Mouse (Mus musculus): Measurements from ENCODE around the gene Adamts16. TPM values are rescaled to one million over a fixed set of nuclear protein-coding genes. Genes with fewer than 3 reads are reported as not detected.

The Adamts16 gene
- polyA plus RNA-seq, 1 experiment from 2014 or later = 0.31 TPM

GRCm38 (mm10) chr13:70784126-70784525 is 57.5 kb downstream of the Adamts16 start:
- H3K27me3 ChIP-seq (ENCODE audit: control insufficient read depth, insufficient read depth, low read length) = 0 out of 2 replicates have a peak, but pooled peaks cover 3% of the 10 kb centered on the region
- no peaks in the 10 kb centered on the region; a peak in 1 of 4 replicates for H3K4me1 ChIP-seq (ENCODE audit: control insufficient read depth in 2 of 2, insufficient read depth in 2 of 2, low read length in 2 of 2)
- H3K4me2 ChIP-seq (ENCODE audit: low read length) = no peak overlapping the region
- no peak overlapping the region for H3K27ac ChIP-seq (replicated peaks in 1 of 2; ENCODE audit: control insufficient read depth in 1 of 2, insufficient read depth in 1 of 2, low read depth in 2 of 2, low read length in 2 of 2)
- no peak overlapping the region for H3K9ac ChIP-seq (ENCODE audit: low read length)
- no peaks in the 10 kb centered on the region for H3K9me3 ChIP-seq (ENCODE audit: control insufficient read depth, low read length)
- no peak overlapping the region for H3K4me3 ChIP-seq (ENCODE audit: control insufficient read depth in 1 of 2, insufficient read depth in 1 of 2, low read depth in 1 of 2, low read length in 2 of 2)
- WGBS = 60% methylated on average over 5 of the region's 5 CpGs
- H3K36me3 ChIP-seq (ENCODE audit: control insufficient read depth, insufficient read depth, low read length) = no peaks in the 10 kb centered on the region
- no peak for ATAC-seq (ENCODE audit: insufficient number of reproducible peaks, insufficient read depth, low FRiP score, low read depth)

- H3K27ac ChIP-seq (replicated peaks in 1 of 2; ENCODE audit: control insufficient read depth in 1 of 2, insufficient read depth in 1 of 2, low read depth in 2 of 2, low read length in 2 of 2) = no peak overlapping the region
- H3K4me2 ChIP-seq (ENCODE audit: low read length) = no peak overlapping the region
- ATAC-seq (ENCODE audit: insufficient number of reproducible peaks, insufficient read depth, low FRiP score, low read depth) = no peak
- no peak overlapping the region for H3K4me3 ChIP-seq (ENCODE audit: control insufficient read depth in 1 of 2, insufficient read depth in 1 of 2, low read depth in 1 of 2, low read length in 2 of 2)
- WGBS = 61% methylated on average over 7 of the region's 7 CpGs
- no peaks in the 10 kb centered on the region for H3K36me3 ChIP-seq (ENCODE audit: control insufficient read depth, insufficient read depth, low read length)
- H3K9me3 ChIP-seq (ENCODE audit: control insufficient read depth, low read length) = no peaks in the 10 kb centered on the region
- no peaks in the 10 kb centered on the region for H3K4me1 ChIP-seq (ENCODE audit: control insufficient read depth in 2 of 2, insufficient read depth in 2 of 2, low read length in 2 of 2)
- no peak overlapping the region for H3K9ac ChIP-seq (ENCODE audit: low read length)
- no peaks in the 10 kb centered on the region for H3K27me3 ChIP-seq (ENCODE audit: control insufficient read depth, insufficient read depth, low read length)
Measured at GRCm38 (mm10) chr13:70779781-70780180, 61.8 kb downstream of the Adamts16 start.

- ATAC-seq (ENCODE audit: insufficient number of reproducible peaks, insufficient read depth, low FRiP score, low read depth) = no peak
- Histone ChIP-seq H3K4me2 (ENCODE audit: low read length) (no peak overlapping the region), H3K27me3 (ENCODE audit: control insufficient read depth, insufficient read depth, low read length) (no peaks in the 10 kb centered on the region), H3K27ac (replicated peaks in 1 of 2; ENCODE audit: control insufficient read depth in 1 of 2, insufficient read depth in 1 of 2, low read depth in 2 of 2, low read length in 2 of 2) (no peak overlapping the region), H3K9ac (ENCODE audit: low read length) (no peak overlapping the region), H3K36me3 (ENCODE audit: control insufficient read depth, insufficient read depth, low read length) (no peaks in the 10 kb centered on the region), H3K4me3 (ENCODE audit: control insufficient read depth in 1 of 2, insufficient read depth in 1 of 2, low read depth in 1 of 2, low read length in 2 of 2) (no peak overlapping the region), H3K9me3 (ENCODE audit: control insufficient read depth, low read length) (no peaks in the 10 kb centered on the region), H3K4me1 (ENCODE audit: control insufficient read depth in 2 of 2, insufficient read depth in 2 of 2, low read length in 2 of 2) (no peaks in the 10 kb centered on the region)
- WGBS = 65% methylated on average over 9 of the region's 9 CpGs
Measured at GRCm38 (mm10) chr13:70778872-70779554, 62.6 kb downstream of the Adamts16 start.

GRCm38 (mm10) chr13:70771100-70771499 is 70.5 kb downstream of the Adamts16 start:
- no peak overlapping the region for H3K4me3 ChIP-seq (ENCODE audit: control insufficient read depth in 1 of 2, insufficient read depth in 1 of 2, low read depth in 1 of 2, low read length in 2 of 2)
- H3K9ac ChIP-seq (ENCODE audit: low read length) = no peak overlapping the region
- no peak overlapping the region for H3K4me2 ChIP-seq (ENCODE audit: low read length)
- no peaks in the 10 kb centered on the region for H3K27me3 ChIP-seq (ENCODE audit: control insufficient read depth, insufficient read depth, low read length)
- no peaks in the 10 kb centered on the region; a peak in 1 of 4 replicates for H3K4me1 ChIP-seq (ENCODE audit: control insufficient read depth in 2 of 2, insufficient read depth in 2 of 2, low read length in 2 of 2)
- WGBS = 86% methylated on average over 6 of the region's 6 CpGs
- ATAC-seq (ENCODE audit: insufficient number of reproducible peaks, insufficient read depth, low FRiP score, low read depth) = no peak
- no peak overlapping the region for H3K27ac ChIP-seq (replicated peaks in 1 of 2; ENCODE audit: control insufficient read depth in 1 of 2, insufficient read depth in 1 of 2, low read depth in 2 of 2, low read length in 2 of 2)
- no peaks in the 10 kb centered on the region for H3K36me3 ChIP-seq (ENCODE audit: control insufficient read depth, insufficient read depth, low read length)
- H3K9me3 ChIP-seq (ENCODE audit: control insufficient read depth, low read length) = no peaks in the 10 kb centered on the region

- H3K27me3 ChIP-seq (ENCODE audit: control insufficient read depth, insufficient read depth, low read length) = no peaks in the 10 kb centered on the region
- ATAC-seq (ENCODE audit: insufficient number of reproducible peaks, insufficient read depth, low FRiP score, low read depth) = no peak
- no peak overlapping the region for H3K4me2 ChIP-seq (ENCODE audit: low read length)
- no peaks in the 10 kb centered on the region for H3K36me3 ChIP-seq (ENCODE audit: control insufficient read depth, insufficient read depth, low read length)
- 70% methylated on average over 2 of the region's 2 CpGs for WGBS
- H3K4me3 ChIP-seq (ENCODE audit: control insufficient read depth in 1 of 2, insufficient read depth in 1 of 2, low read depth in 1 of 2, low read length in 2 of 2) = no peak overlapping the region
- no peak overlapping the region for H3K9ac ChIP-seq (ENCODE audit: low read length)
- no peak overlapping the region for H3K27ac ChIP-seq (replicated peaks in 1 of 2; ENCODE audit: control insufficient read depth in 1 of 2, insufficient read depth in 1 of 2, low read depth in 2 of 2, low read length in 2 of 2)
- no peaks in the 10 kb centered on the region for H3K9me3 ChIP-seq (ENCODE audit: control insufficient read depth, low read length)
- H3K4me1 ChIP-seq (ENCODE audit: control insufficient read depth in 2 of 2, insufficient read depth in 2 of 2, low read length in 2 of 2) = no peaks in the 10 kb centered on the region; a peak in 1 of 4 replicates
Measured at GRCm38 (mm10) chr13:70769156-70769555, 72.5 kb downstream of the Adamts16 start.

GRCm38 (mm10) chr13:70767462-70767861 is 74.1 kb downstream of the Adamts16 start:
- no peak overlapping the region for H3K4me2 ChIP-seq (ENCODE audit: low read length)
- H3K4me1 ChIP-seq (ENCODE audit: control insufficient read depth in 2 of 2, insufficient read depth in 2 of 2, low read length in 2 of 2) = no peaks in the 10 kb centered on the region
- no peaks in the 10 kb centered on the region for H3K36me3 ChIP-seq (ENCODE audit: control insufficient read depth, insufficient read depth, low read length)
- no peak overlapping the region for H3K27ac ChIP-seq (replicated peaks in 1 of 2; ENCODE audit: control insufficient read depth in 1 of 2, insufficient read depth in 1 of 2, low read depth in 2 of 2, low read length in 2 of 2)
- H3K9ac ChIP-seq (ENCODE audit: low read length) = no peak overlapping the region
- no peak overlapping the region for H3K4me3 ChIP-seq (ENCODE audit: control insufficient read depth in 1 of 2, insufficient read depth in 1 of 2, low read depth in 1 of 2, low read length in 2 of 2)
- ATAC-seq (ENCODE audit: insufficient number of reproducible peaks, insufficient read depth, low FRiP score, low read depth) = no peak
- H3K9me3 ChIP-seq (ENCODE audit: control insufficient read depth, low read length) = no peaks in the 10 kb centered on the region
- H3K27me3 ChIP-seq (ENCODE audit: control insufficient read depth, insufficient read depth, low read length) = no peaks in the 10 kb centered on the region

- ATAC-seq (ENCODE audit: insufficient number of reproducible peaks, insufficient read depth, low FRiP score, low read depth) = no peak
- WGBS = 77% methylated on average over 6 of the region's 6 CpGs
- no peak overlapping the region for H3K4me3 ChIP-seq (ENCODE audit: control insufficient read depth in 1 of 2, insufficient read depth in 1 of 2, low read depth in 1 of 2, low read length in 2 of 2)
- no peaks in the 10 kb centered on the region for H3K36me3 ChIP-seq (ENCODE audit: control insufficient read depth, insufficient read depth, low read length)
- H3K27ac ChIP-seq (replicated peaks in 1 of 2; ENCODE audit: control insufficient read depth in 1 of 2, insufficient read depth in 1 of 2, low read depth in 2 of 2, low read length in 2 of 2) = no peak overlapping the region
- H3K27me3 ChIP-seq (ENCODE audit: control insufficient read depth, insufficient read depth, low read length) = no peaks in the 10 kb centered on the region
- H3K4me1 ChIP-seq (ENCODE audit: control insufficient read depth in 2 of 2, insufficient read depth in 2 of 2, low read length in 2 of 2) = no peaks in the 10 kb centered on the region
- no peak overlapping the region for H3K4me2 ChIP-seq (ENCODE audit: low read length)
- H3K9me3 ChIP-seq (ENCODE audit: control insufficient read depth, low read length) = no peaks in the 10 kb centered on the region
- H3K9ac ChIP-seq (ENCODE audit: low read length) = no peak overlapping the region
Measured at GRCm38 (mm10) chr13:70764682-70765081, 76.9 kb downstream of the Adamts16 start.

- Histone ChIP-seq H3K9ac (ENCODE audit: low read length) (no peak overlapping the region), H3K27me3 (ENCODE audit: control insufficient read depth, insufficient read depth, low read length) (no peaks in the 10 kb centered on the region), H3K36me3 (ENCODE audit: control insufficient read depth, insufficient read depth, low read length) (no peaks in the 10 kb centered on the region), H3K4me2 (ENCODE audit: low read length) (no peak overlapping the region), H3K4me1 (ENCODE audit: control insufficient read depth in 2 of 2, insufficient read depth in 2 of 2, low read length in 2 of 2) (no peaks in the 10 kb centered on the region), H3K27ac (replicated peaks in 1 of 2; ENCODE audit: control insufficient read depth in 1 of 2, insufficient read depth in 1 of 2, low read depth in 2 of 2, low read length in 2 of 2) (no peak overlapping the region), H3K9me3 (ENCODE audit: control insufficient read depth, low read length) (no peaks in the 10 kb centered on the region), H3K4me3 (ENCODE audit: control insufficient read depth in 1 of 2, insufficient read depth in 1 of 2, low read depth in 1 of 2, low read length in 2 of 2) (no peak overlapping the region)
- ATAC-seq (ENCODE audit: insufficient number of reproducible peaks, insufficient read depth, low FRiP score, low read depth) = no peak
- WGBS = 81% methylated on average over 2 of the region's 2 CpGs
Measured at GRCm38 (mm10) chr13:70762586-70762985, 79.0 kb downstream of the Adamts16 start.
